Mouse (Mus musculus) midbrain, embryonic 10.5 days (tissue): ENCODE measurements around the gene Cnot10. TPM values are rescaled to one million over a fixed set of nuclear protein-coding genes. Genes with fewer than 3 reads are reported as not detected.
A peak's percentile ranks its signal among the peaks of the same experiment; 100 is the strongest.

Experiments used
- DNase-seq: peaks from one replicate; pipeline ENCODE4 v3.0.0-alpha.2; 2017; ENCODE audit warnings: low spot score
- H3K27ac ChIP-seq: fragments of 300-500 bp; sonication (generic); replicated peaks from 2 replicates; pipeline ENCODE4 v1.5.1; 2016; ENCODE audit warnings: mild to moderate bottlenecking
- H3K27me3 ChIP-seq: fragments of 300-500 bp; sonication (generic); 2 replicates; pipeline ENCODE4 v1.6.1; 2016; ENCODE audit warnings: low read depth, mild to moderate bottlenecking; ENCODE audit not compliant: poor library complexity, severe bottlenecking
- H3K36me3 ChIP-seq: fragments of 300-500 bp; sonication (generic); 2 replicates; pipeline ENCODE4 v1.6.1; 2016; ENCODE audit warnings: mild to moderate bottlenecking, moderate library complexity
- H3K4me1 ChIP-seq: fragments of 300-500 bp; sonication (generic); 2 replicates; pipeline ENCODE4 v1.6.1; 2016
- H3K4me3 ChIP-seq: fragments of 300-500 bp; sonication (generic); 2 replicates; pipeline ENCODE4 v1.5.1; 2016; ENCODE audit warnings: mild to moderate bottlenecking, moderate library complexity
- H3K9me3 ChIP-seq: fragments of 300-500 bp; sonication (generic); replicated peaks from 2 replicates; pipeline ENCODE4 v1.6.1; 2016; ENCODE audit warnings: mild to moderate bottlenecking
- WGBS: fragments of 180-500 bp; shearing (Covaris S2); methylation state at CpG from one replicate; pipeline ENCODE4 v1.1.7; 2016; 5-methylcytosine and 5-hydroxymethylcytosine counted together
- polyA plus RNA-seq: library from polyadenylated mRNA; unstranded; fragments of >200 nt; fragmentation: Nextera tagmentation; extraction: Ambion mirVana; gene quantifications from 2 replicates; pipeline ENCODE4 v1.2.1, GENCODE M21; 2016

The Cnot10 gene
- polyA plus RNA-seq, 1 experiment from 2014 or later = 71.9 TPM

DNA sequence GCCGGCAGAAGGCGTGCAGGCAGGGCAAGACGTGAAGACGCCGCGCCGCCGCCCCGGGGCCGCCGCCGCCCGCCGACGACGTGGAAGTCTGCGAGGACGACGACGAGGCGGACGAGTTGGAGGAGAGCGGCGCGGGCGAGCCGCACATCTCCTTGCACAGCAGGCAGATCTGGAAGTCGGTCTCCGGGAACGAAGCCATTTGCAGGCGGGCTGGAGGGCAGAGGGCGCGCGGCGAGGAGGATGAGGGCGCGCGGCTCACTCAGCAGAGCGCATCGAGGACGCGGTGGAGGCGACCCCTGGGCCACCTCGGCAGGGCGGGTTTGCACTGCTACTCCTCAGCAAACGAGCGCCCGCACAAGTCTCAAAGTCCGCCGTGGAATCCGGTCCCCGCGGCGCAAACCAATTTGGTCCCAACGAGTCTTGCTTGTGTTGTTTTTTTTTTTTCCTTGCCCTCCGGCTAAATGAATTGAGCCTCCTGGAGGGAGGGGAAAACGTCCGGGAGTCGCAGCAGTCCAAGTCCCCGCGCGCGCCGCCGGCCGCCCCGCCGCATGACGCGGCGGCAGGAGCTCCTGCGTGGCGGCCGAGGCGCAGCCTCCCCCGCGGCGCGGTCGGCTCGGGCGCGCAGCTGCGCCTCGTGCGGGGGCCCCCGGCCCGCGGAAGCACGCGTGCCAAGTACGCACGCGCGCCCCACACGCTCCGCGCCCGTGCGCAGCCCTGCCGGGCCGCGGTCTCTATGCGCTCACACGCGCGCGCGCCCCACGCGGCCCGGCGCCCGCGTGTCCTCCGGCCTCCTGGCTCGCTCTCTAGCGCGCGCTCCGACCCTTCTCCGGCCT, 76.8 kb downstream of the Cnot10 start:
- DNase-seq = peak; percentile 69
- Histone ChIP-seq H3K36me3 (no peaks in the 10 kb centered on the region), H3K4me1 (peaks cover 56% of the 10 kb centered on the region), H3K27ac (peak overlapping the region; percentile 99), H3K9me3 (no peaks in the 10 kb centered on the region; the same call in 1 of the 2 replicates), H3K27me3 (no peaks in the 10 kb centered on the region), H3K4me3 (peak overlapping the region; percentile 92)
- WGBS = under 1% methylated on average over 94 of the region's 122 CpGs

DNA sequence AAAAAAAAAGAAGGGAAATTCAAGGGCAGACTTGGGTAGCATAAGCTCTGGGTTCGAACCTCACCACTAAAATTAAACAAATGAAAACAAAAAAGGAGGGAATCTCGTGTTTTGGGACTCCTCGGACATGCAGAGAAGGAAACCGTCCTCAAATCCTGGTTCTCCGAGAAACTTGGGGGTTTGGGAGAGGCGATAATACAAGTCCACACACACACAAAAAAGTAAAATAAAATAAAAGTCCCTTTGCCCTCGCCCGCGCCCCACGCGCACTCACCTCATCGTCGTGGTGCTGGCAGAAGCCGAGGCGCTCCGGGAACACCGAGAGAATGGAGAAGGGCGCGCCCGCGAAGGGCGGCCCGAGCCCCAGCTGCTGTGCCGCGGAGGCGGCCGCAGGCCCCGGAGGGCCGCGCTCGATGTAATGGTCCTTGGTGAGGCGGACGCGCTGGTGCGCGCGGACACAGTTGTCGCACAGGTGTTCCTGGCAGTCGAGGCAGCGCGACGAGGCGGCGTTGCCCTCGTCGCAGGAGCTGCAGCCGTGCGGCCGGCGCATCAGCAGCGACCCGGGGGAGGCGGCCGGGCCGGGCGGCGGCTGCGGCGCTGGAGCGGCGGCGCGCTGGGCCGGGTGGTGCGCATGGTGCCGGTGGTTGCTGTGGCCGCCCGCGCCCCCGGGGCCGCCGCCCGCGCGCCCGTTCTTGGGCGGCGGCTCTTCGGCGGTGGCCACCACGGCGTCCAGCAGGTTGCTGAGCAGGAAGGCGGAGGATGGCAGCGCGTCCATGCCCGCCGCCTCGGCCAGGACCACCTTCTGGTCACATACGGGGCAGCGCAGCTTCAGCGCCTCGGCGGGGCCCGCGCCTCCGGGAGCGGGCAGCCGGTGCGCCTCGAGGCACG, 77.7 kb downstream of the Cnot10 start:
- no peaks in the 10 kb centered on the region for H3K36me3 ChIP-seq
- H3K4me3 ChIP-seq = peak overlapping the region; percentile 92
- H3K9me3 ChIP-seq = no peaks in the 10 kb centered on the region; the same call in 1 of the 2 replicates
- no peaks in the 10 kb centered on the region for H3K27me3 ChIP-seq
- H3K4me1 ChIP-seq = peaks cover 64% of the 10 kb centered on the region
- DNase-seq = peak; percentile 62
- H3K27ac ChIP-seq = peak overlapping the region; percentile 99
- under 1% methylated on average over 98 of the region's 101 CpGs for WGBS

DNA sequence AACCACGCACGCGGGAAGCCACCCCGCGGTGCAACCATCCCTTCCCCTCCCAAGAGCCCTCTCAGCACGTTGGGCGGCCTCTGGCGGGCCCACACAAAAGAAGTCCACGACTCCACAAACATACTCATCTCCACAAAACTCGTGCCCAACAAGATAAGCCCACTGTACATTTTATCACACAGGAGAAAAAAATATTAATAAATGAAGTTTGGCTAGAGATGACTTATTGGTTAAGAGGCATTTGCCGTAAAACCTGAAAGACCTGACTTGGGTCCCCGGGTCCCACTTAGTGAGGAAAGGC, 78.4 kb downstream of the Cnot10 start:
- Histone ChIP-seq H3K27ac (peak overlapping the region; percentile 99), H3K4me1 (peaks cover 71% of the 10 kb centered on the region), H3K9me3 (no peaks in the 10 kb centered on the region), H3K4me3 (peak overlapping the region; percentile 92), H3K27me3 (no peaks in the 10 kb centered on the region), H3K36me3 (no peaks in the 10 kb centered on the region)
- WGBS = 0% methylated on average over 12 of the region's 12 CpGs
- peak; percentile 60 for DNase-seq

DNA sequence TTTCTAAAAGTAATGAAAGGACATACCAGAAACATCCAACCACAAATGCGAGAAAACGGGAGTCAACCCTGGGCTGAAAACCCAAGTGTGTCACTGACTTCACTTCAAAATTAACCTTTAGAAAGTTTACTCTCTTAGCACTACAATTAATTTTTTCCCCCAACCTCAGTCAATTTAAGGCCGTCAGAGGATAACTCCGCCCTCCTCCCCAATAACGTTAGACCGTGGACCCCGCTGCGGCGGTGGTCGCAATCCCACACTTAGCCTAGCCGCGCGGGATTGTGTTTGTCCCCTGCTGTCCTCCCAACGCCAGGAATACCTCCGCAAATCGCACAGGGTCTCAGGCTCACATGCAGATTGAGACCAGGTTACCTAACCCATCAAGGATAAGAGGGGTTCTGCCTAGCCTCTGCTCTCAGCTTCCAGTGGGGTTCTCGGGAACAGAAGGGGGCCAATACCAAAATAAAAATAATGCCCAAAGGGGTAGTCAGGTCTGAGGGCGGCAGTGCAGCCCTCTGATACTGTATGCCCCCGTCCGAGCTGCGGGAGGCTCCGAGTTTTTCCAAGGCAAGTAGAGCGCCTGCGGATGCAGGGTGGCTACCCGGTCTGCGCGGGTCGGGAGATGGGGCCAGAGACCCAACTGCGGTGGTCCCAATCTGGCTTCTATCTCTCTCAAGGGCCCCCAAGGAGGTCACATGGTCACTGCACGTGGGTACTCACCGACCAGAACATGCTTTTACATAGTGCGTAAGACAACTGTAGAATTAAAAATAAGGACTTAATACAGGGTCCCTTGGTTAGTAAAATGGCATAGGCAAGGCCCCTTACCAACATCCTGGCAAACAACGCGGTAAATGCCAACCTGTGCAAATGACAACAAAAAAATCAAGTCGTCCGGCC, 79.0 kb downstream of the Cnot10 start:
- Histone ChIP-seq H3K27me3 (no peaks in the 10 kb centered on the region), H3K36me3 (no peaks in the 10 kb centered on the region), H3K4me1 (peaks cover 77% of the 10 kb centered on the region), H3K4me3 (peak overlapping the region; percentile 92), H3K9me3 (no peaks in the 10 kb centered on the region), H3K27ac (peak overlapping the region; percentile 99)
- peak; percentile 50 for DNase-seq
- WGBS = under 1% methylated on average over 36 of the region's 36 CpGs

DNA sequence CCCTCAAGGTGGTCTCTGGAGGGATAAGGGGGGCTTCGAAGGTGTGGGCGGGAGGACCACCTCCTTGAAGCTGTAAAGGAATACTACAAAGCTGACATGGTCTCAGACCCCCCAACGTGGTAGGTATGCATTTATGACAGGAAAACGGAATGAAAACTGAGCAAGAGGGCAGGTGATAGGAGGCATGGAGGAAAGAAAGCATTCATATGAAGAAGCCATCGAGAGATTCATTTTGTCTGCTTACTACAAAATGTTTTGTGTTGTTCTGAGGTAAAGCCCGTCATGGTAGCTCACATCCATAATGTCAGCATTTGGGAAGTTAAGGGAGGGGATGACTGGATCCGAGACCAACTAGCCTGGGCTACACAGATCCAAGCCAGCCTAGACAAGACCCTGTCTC, 79.8 kb downstream of the Cnot10 start:
- no peaks in the 10 kb centered on the region for H3K9me3 ChIP-seq
- WGBS = 9% methylated on average over 7 of the region's 7 CpGs
- no peaks in the 10 kb centered on the region for H3K27me3 ChIP-seq
- H3K36me3 ChIP-seq = peaks cover 5% of the 10 kb centered on the region; the same call in 1 of the 2 replicates
- H3K4me3 ChIP-seq = peak overlapping the region; percentile 92
- peaks cover 78% of the 10 kb centered on the region for H3K4me1 ChIP-seq
- no peak for DNase-seq
- peak overlapping the region; percentile 99; the same call in 1 of the 2 replicates for H3K27ac ChIP-seq

DNA sequence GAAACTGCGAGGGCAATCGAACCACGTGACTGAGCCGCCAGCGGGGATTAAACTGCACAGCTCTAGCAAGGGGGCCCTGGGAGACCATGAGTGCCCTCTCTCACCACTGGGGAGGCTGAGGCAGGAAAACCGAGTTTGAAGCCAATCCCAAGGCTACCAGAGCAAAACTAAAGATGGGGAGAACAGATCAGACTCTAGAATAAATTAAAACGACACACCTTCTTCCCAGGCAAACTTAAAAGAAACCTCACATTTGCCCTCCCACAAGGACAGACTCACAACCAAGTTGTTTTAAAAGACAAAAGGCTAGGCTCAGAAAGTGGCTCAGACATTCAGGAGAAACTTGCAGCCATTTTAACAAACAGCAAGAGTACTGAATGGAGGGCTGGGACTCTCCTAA, 82.9 kb downstream of the Cnot10 start:
- H3K4me1 ChIP-seq = peaks cover 82% of the 10 kb centered on the region
- H3K27ac ChIP-seq = no peak overlapping the region
- H3K9me3 ChIP-seq = no peaks in the 10 kb centered on the region
- 15% methylated on average over 7 of the region's 7 CpGs for WGBS
- DNase-seq = no peak
- H3K36me3 ChIP-seq = peaks cover 16% of the 10 kb centered on the region
- no peak overlapping the region for H3K4me3 ChIP-seq
- no peaks in the 10 kb centered on the region for H3K27me3 ChIP-seq

DNA sequence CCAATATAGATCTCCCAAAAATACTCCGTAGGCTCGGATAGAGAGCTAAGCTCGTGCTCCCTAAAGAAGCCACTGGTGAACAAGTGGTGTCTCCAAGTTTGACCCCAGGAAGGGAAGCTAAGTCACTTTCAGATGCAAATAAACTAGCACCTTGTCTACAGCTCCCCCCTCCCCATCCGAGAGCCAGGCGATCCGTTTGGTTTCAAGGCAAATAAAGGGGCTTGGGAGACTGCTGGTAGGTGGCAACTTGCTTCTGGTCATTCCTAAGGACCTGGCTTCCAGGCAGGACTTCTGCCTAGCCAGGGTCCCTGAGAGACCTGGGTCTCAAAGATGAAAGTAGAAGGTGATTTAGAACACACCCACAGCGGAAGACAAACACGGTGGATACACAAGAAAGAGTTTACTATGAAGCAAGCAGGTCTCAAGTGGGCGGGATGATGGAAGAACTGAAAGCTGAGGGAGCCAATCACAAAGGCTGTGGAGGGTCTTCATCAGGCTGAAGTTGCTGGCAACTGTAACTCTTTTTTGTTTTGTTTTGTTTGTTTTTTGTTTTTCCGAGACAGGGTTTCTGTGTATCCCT, 83.6 kb downstream of the Cnot10 start:
- H3K27ac ChIP-seq = 0 out of 2 replicates have a peak overlapping the region, but pooled peaks have one; percentile 57
- no peak for DNase-seq
- H3K4me1 ChIP-seq = peaks cover 80% of the 10 kb centered on the region
- H3K9me3 ChIP-seq = no peaks in the 10 kb centered on the region
- H3K36me3 ChIP-seq = peaks cover 24% of the 10 kb centered on the region
- 26% methylated on average over 10 of the region's 10 CpGs for WGBS
- H3K4me3 ChIP-seq = peak overlapping the region; percentile 20; the same call in 1 of the 2 replicates
- no peaks in the 10 kb centered on the region for H3K27me3 ChIP-seq

DNA sequence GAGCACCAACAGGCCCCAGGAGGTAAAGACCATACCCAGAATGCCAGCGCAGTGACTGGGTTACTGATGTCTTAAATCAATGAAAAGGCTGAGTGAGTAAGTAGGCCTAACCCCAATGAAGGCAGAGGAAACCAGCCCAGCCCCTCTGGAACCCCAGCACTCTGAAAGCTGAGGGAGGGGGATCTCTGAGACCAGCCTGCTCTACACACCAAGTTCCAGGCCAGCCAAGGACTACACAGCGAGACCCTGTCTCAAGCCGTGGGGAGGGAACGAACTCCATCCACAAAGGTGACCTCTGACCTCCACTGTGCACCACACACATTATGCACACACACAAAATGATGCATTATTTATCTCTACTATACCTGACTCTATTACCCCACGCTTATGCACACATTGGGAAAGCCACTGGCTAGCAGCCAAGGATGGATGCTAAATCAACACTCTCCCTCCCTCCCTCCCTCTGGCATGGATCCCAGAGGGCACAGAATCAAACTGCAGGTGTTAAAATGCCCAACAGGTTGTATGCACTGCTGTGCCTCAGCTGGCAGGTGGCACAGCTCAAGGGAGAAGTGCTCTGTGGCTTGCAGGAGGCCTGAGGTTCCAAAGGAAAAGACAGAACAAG, 85.5 kb downstream of the Cnot10 start:
- H3K4me3 ChIP-seq = no peak overlapping the region
- DNase-seq = no peak
- no peaks in the 10 kb centered on the region for H3K9me3 ChIP-seq
- peaks cover 25% of the 10 kb centered on the region for H3K36me3 ChIP-seq
- peaks cover 79% of the 10 kb centered on the region for H3K4me1 ChIP-seq
- WGBS = 79% methylated on average over 5 of the region's 5 CpGs
- H3K27ac ChIP-seq = no peak overlapping the region
- no peaks in the 10 kb centered on the region for H3K27me3 ChIP-seq

DNA sequence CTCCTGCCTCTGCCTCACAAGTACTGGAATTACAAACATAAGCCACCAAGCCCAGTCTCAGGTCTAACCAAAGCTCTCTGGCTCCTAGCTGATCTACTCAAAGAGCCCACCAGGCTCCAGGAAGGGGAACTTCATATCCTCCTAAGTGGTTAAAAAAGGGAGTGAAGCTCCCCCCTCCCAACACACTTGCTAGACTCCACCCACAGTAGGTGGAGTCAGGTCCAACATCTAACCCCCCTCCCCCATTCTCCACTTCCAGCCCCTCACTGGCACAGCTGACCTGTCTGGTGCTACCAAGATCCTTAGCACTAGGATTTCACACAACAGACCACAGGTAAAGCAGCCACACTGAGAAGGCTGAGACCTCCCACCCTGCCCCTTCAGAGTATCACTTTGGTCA, 86.2 kb downstream of the Cnot10 start:
- Histone ChIP-seq H3K27ac (no peak overlapping the region), H3K4me3 (no peak overlapping the region)

DNA sequence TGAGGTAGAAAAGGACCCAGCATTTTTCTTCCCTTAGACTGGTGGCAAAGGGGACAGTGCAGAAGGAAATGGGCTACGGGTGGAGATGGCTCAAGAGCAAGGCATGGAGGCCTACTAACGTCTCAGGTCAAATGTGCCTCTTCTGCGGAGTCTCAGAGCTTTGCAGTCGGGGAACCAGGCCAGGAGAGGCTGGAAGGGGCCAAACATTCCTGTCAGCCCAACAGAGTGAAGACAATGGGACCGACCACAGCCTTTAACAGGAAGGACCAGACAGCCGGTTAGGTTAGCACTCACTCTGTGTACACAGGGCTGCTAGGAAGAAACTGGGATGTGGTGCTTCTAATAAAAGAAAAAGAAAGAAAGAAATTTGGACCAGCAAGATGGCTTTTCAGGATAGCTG, 90.0 kb downstream of the Cnot10 start:
- no peak overlapping the region for H3K4me3 ChIP-seq
- H3K4me1 ChIP-seq = peaks cover 80% of the 10 kb centered on the region
- no peak for DNase-seq
- no peaks in the 10 kb centered on the region for H3K27me3 ChIP-seq
- H3K27ac ChIP-seq = peak overlapping the region; percentile 79
- H3K9me3 ChIP-seq = no peaks in the 10 kb centered on the region
- peaks cover 19% of the 10 kb centered on the region for H3K36me3 ChIP-seq
- 8% methylated on average over 6 of the region's 6 CpGs for WGBS

More for the DNA sequence above, 86.2 kb downstream of the Cnot10 start:
- Histone ChIP-seq H3K9me3 (no peaks in the 10 kb centered on the region), H3K27me3 (no peaks in the 10 kb centered on the region), H3K36me3 (peaks cover 25% of the 10 kb centered on the region), H3K4me1 (peaks cover 79% of the 10 kb centered on the region)
- no peak for DNase-seq

DNA sequence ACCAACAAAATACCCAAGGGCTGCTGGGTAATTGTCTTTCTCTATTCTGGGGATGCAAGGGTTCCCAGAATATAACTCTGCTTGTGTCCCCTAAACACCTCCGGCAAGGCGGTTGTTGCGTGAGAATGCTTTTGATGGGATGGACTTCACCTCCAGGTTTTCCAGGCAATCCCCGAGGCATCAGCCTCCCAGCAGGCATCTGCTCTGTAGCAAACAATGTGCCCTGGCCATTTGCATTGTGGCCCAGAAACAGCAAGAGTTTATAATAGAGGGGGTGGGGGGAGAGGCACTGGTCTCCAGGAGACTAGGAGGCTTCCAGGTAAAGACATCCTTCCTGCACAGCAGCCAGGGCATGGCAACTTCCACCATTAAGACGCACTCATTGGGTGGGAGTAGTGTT, 90.9 kb downstream of the Cnot10 start:
- Histone ChIP-seq H3K27ac (peak overlapping the region; percentile 79), H3K4me3 (peak overlapping the region; percentile 18), H3K9me3 (no peaks in the 10 kb centered on the region), H3K27me3 (no peaks in the 10 kb centered on the region), H3K4me1 (peaks cover 80% of the 10 kb centered on the region), H3K36me3 (peaks cover 14% of the 10 kb centered on the region)
- peak; percentile 66 for DNase-seq
- WGBS = 13% methylated on average over 5 of the region's 5 CpGs
